ENCODE assay signal across 7 mouse cellular contexts in the genomic region with DNA sequence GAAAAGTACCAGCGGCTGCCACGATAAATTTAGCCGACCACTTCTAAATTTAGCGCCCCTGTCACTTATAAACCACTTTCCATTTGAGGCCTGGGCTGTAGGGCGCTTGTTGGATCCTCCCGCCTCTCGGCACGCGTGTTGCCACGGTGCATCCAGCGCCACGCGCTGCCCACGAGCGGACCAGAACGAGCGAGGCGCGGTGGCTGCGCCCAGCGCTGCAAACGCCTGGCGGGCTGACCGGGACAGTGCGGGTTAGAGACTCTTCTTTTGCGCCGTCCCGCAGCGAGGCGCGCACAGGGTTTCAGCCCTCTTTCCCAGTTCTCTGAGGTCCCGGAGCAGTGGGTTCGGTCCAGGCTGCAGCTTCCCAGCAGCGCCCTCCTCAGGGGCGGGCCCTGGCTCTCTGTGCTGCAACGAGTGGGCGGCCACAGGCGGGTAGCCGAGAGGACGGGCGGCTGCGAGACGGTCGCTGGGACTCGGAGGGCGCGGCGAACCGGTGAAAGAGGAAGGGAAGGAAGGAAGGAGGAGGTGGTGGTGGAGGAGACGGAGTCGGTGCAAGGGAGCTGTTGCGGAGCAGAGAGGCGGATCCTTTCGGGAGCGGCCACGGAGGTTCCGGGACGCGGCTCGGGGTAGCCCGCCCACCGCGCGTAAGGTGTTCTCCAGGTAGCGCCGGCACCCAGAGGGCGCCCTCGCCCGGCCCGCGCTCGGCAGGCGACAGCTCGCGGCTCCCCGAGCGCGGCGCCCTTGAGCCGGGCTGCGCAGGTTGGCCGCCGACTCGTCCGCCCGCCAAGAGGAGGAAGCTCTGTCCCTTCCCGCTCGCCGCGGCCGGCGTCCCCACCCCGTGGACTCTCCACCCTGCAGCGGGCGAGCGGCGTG. TPM values are rescaled to one million over a fixed set of nuclear protein-coding genes. Genes with fewer than 3 reads are reported as not detected.
DNase-seq lines count a peak whose midpoint lies in the region; ATAC-seq and TF ChIP-seq lines count a peak whose summit lies in the region.

No protein-coding gene starts in this region.

- peak overlapping the region; percentile 54 for H3K9ac ChIP-seq in embryonic facial prominence, embryonic 15.5 days
- peak overlapping the region; percentile 91 for H3K9ac ChIP-seq in heart, embryonic 12.5 days
- peak overlapping the region; percentile 87 for H3K9ac ChIP-seq in kidney, embryonic 16.5 days (replicated peaks; ENCODE audit: low read length)
- peak overlapping the region; percentile 64 for H3K9ac ChIP-seq in midbrain, postnatal 0 days (replicated peaks; ENCODE audit: low read length, poor library complexity, severe bottlenecking)

- under 1% methylated on average over 87 of the region's 97 CpGs for WGBS in embryonic facial prominence, embryonic 15.5 days
- under 1% methylated on average over 89 of the region's 97 CpGs for WGBS in heart, embryonic 12.5 days
- under 1% methylated on average over 87 of the region's 97 CpGs for WGBS in kidney, embryonic 16.5 days
- under 1% methylated on average over 86 of the region's 97 CpGs for WGBS in midbrain, postnatal 0 days
- under 1% methylated on average over 94 of the region's 97 CpGs for WGBS in spleen, adult 2 months

- H3K36me3 ChIP-seq in embryonic facial prominence, embryonic 15.5 days: no peaks in the 10 kb centered on the region
- no peaks in the 10 kb centered on the region for H3K36me3 ChIP-seq in heart, embryonic 12.5 days
- no peaks in the 10 kb centered on the region for H3K36me3 ChIP-seq in kidney, embryonic 16.5 days (ENCODE audit: insufficient read depth, low read length)
- H3K36me3 ChIP-seq in midbrain, postnatal 0 days (ENCODE audit: insufficient read depth, low read length): no peaks in the 10 kb centered on the region
- no peaks in the 10 kb centered on the region for H3K36me3 ChIP-seq in spleen, adult 2 months (ENCODE audit: control insufficient read depth, insufficient read depth, low read length)

- H3K4me3 ChIP-seq in embryonic facial prominence, embryonic 15.5 days (replicated peaks): peak overlapping the region; percentile 76
- peak overlapping the region; percentile 90 for H3K4me3 ChIP-seq in heart, embryonic 12.5 days
- peak overlapping the region; percentile 79 for H3K4me3 ChIP-seq in kidney, embryonic 16.5 days (ENCODE audit: low read length)
- peak overlapping the region; percentile 81 for H3K4me3 ChIP-seq in midbrain, postnatal 0 days (ENCODE audit: low read depth, low read length)
- H3K4me3 ChIP-seq in spleen, adult 2 months (ENCODE audit: extremely low read depth, insufficient read depth, insufficient read length): peak overlapping the region; percentile 98

- peak; percentile 21 for TF ChIP-seq CTCF in midbrain, postnatal 0 days (IDR thresholded peaks at IDR 0.05)
- peak; percentile 58; the same call in 1 of the 2 replicates for TF ChIP-seq CTCF in spleen, adult 2 months (IDR thresholded peaks at IDR 0.05; ENCODE audit: extremely low read depth, insufficient read depth, insufficient read length, insufficient replicate concordance)

- peak; percentile 90 for DNase-seq in adrenal gland, postnatal 14 days
- DNase-seq in liver: peak; percentile 72
- peak; percentile 64 for DNase-seq in midbrain, postnatal 0 days (ENCODE audit: low spot score)
- DNase-seq in spleen, adult 2 months (ENCODE audit: low read depth in 1 of 2, low spot score in 2 of 2): peak; percentile 69 to 85

- H3K27ac ChIP-seq in embryonic facial prominence, embryonic 15.5 days (replicated peaks): peak overlapping the region; percentile 72
- H3K27ac ChIP-seq in heart, embryonic 12.5 days (ENCODE audit: poor library complexity, severe bottlenecking): peak overlapping the region; percentile 91
- peak overlapping the region; percentile 69 for H3K27ac ChIP-seq in kidney, embryonic 16.5 days (ENCODE audit: low read length)
- H3K27ac ChIP-seq in midbrain, postnatal 0 days (ENCODE audit: low read depth, low read length): peak overlapping the region; percentile 68
- peak overlapping the region; percentile 83 for H3K27ac ChIP-seq in spleen, adult 2 months (ENCODE audit: insufficient read depth, low read length)

- peak overlapping the region; percentile 96 for H3K4me2 ChIP-seq in embryonic facial prominence, embryonic 15.5 days (replicated peaks)
- peak overlapping the region; percentile 96 for H3K4me2 ChIP-seq in heart, embryonic 12.5 days
- peak overlapping the region; percentile 89 for H3K4me2 ChIP-seq in kidney, embryonic 16.5 days (replicated peaks; ENCODE audit: low read depth, low read length)
- H3K4me2 ChIP-seq in midbrain, postnatal 0 days (ENCODE audit: low read depth, low read length, poor library complexity, severe bottlenecking): peak overlapping the region; percentile 76

- H3K27me3 ChIP-seq in embryonic facial prominence, embryonic 15.5 days: no peaks in the 10 kb centered on the region
- H3K27me3 ChIP-seq in heart, embryonic 12.5 days (replicated peaks): no peaks in the 10 kb centered on the region
- peaks cover 4% of the 10 kb centered on the region; the same call in 1 of the 2 replicates for H3K27me3 ChIP-seq in kidney, embryonic 16.5 days (ENCODE audit: insufficient read depth, low read length)
- H3K27me3 ChIP-seq in midbrain, postnatal 0 days (ENCODE audit: insufficient read depth, low read length): no peaks in the 10 kb centered on the region
- no peaks in the 10 kb centered on the region for H3K27me3 ChIP-seq in spleen, adult 2 months (ENCODE audit: control insufficient read depth, insufficient read depth, low read length)

- TF ChIP-seq POLR2A in spleen, adult 2 months (IDR thresholded peaks at IDR 0.05; ENCODE audit: low read depth, low read length): no peak

- peak; percentile 89 for ATAC-seq in embryonic facial prominence, embryonic 15.5 days (ENCODE audit: insufficient number of reproducible peaks, low FRiP score, low TSS enrichment, low read depth)
- peak; percentile 89 for ATAC-seq in heart, embryonic 12.5 days (ENCODE audit: insufficient number of reproducible peaks, low FRiP score)
- ATAC-seq in kidney, embryonic 16.5 days (ENCODE audit: low FRiP score, low TSS enrichment): peak; percentile 94
- peak; percentile 83 for ATAC-seq in midbrain, postnatal 0 days (ENCODE audit: low FRiP score)

- H3K4me1 ChIP-seq in embryonic facial prominence, embryonic 15.5 days: peaks cover 8% of the 10 kb centered on the region
- peaks cover 25% of the 10 kb centered on the region for H3K4me1 ChIP-seq in heart, embryonic 12.5 days (replicated peaks)
- peaks cover 23% of the 10 kb centered on the region for H3K4me1 ChIP-seq in kidney, embryonic 16.5 days (ENCODE audit: insufficient read depth, low read length)
- H3K4me1 ChIP-seq in midbrain, postnatal 0 days (ENCODE audit: insufficient read depth, low read length): no peaks in the 10 kb centered on the region
- peaks cover 11% of the 10 kb centered on the region for H3K4me1 ChIP-seq in spleen, adult 2 months (ENCODE audit: control insufficient read depth, insufficient read depth, insufficient read length)

- no peaks in the 10 kb centered on the region for H3K9me3 ChIP-seq in embryonic facial prominence, embryonic 15.5 days (replicated peaks)
- H3K9me3 ChIP-seq in heart, embryonic 12.5 days (replicated peaks): no peaks in the 10 kb centered on the region
- no peaks in the 10 kb centered on the region for H3K9me3 ChIP-seq in kidney, embryonic 16.5 days (ENCODE audit: low read length)
- no peaks in the 10 kb centered on the region for H3K9me3 ChIP-seq in midbrain, postnatal 0 days (ENCODE audit: low read length)

RNA-seq across cellular contexts. Expression of a gene that starts 0.5 kb away (rescaled TPM):
- total RNA-seq in adrenal gland, postnatal 14 days (2021): 23.3 and 23.9 TPM in 2 replicates
- 1.8 and 2.1 TPM in 2 replicates for polyA plus RNA-seq in embryonic facial prominence, embryonic 15.5 days (2015; fragmentation: Nextera tagmentation; extraction: Ambion mirVana)
- polyA plus RNA-seq in heart, embryonic 12.5 days (2016; fragmentation: Nextera tagmentation; extraction: Ambion mirVana): 4.4 and 4.8 TPM in 2 replicates
- 2.4 and 3.0 TPM in 2 replicates for polyA plus RNA-seq in kidney, embryonic 16.5 days (2015; fragmentation: Nextera tagmentation; extraction: Ambion mirVana)
- total RNA-seq in midbrain, postnatal 0 days (2014; rRNA removed): 5.3 and 7.1 TPM in 2 replicates
- 1.3 and 1.5 TPM in 2 replicates for polyA plus RNA-seq in midbrain, postnatal 0 days (2015; fragmentation: Nextera tagmentation; extraction: Ambion mirVana)
- 4.0 and 4.9 TPM in 2 replicates for polyA plus RNA-seq in spleen, adult 2 months (2012; rRNA removed)

RNA-seq across cellular contexts. Expression of a gene that starts 26.3 kb away (rescaled TPM):
- total RNA-seq in adrenal gland, postnatal 14 days (2021): 41.4 and 42.3 TPM in 2 replicates
- 30.3 TPM in 2 replicates for polyA plus RNA-seq in embryonic facial prominence, embryonic 15.5 days (2015; fragmentation: Nextera tagmentation; extraction: Ambion mirVana)
- 35.4 and 36.4 TPM in 2 replicates for polyA plus RNA-seq in heart, embryonic 12.5 days (2016; fragmentation: Nextera tagmentation; extraction: Ambion mirVana)
- 39.1 and 40.4 TPM in 2 replicates for polyA plus RNA-seq in kidney, embryonic 16.5 days (2015; fragmentation: Nextera tagmentation; extraction: Ambion mirVana)
- 21.6 and 24.5 TPM in 2 replicates for total RNA-seq in midbrain, postnatal 0 days (2014; rRNA removed)
- polyA plus RNA-seq in midbrain, postnatal 0 days (2015; fragmentation: Nextera tagmentation; extraction: Ambion mirVana): 39.5 and 40.2 TPM in 2 replicates
- polyA plus RNA-seq in spleen, adult 2 months (2012; rRNA removed): 14.9 and 22.5 TPM in 2 replicates

Comparison
In these comparisons a context has a peak if more than half of its experiments do, and no peak if none do; other contexts are left out.
1. Peak in every context shown above with its lines: DNase-seq, ATAC-seq, H3K4me3 ChIP-seq and H3K27ac ChIP-seq.